ENCODE assay signal across 8 mouse cellular contexts in the genomic region with DNA sequence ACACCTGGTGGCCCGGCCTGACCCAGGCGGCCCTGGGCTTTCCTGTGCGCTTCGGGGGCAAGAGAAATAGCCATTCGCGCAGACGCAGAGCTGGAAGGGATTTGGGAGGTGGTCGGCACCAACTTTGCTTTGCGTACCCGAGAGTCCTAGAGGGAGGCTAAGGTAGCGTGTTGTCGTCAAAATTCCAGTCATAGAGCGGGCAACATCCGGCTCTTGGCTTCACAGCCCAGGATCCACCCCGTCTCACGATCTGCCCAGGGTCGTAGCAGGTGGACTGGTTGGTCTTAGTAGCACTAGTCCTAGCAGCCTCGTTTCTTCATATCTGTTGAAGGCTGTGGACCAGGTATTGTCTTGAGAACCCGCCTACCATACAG. TPM values are rescaled to one million over a fixed set of nuclear protein-coding genes. Genes with fewer than 3 reads are reported as not detected.
A peak's percentile ranks its signal among the peaks of the same experiment; 100 is the strongest.
DNase-seq lines count a peak whose midpoint lies in the region; ATAC-seq and TF ChIP-seq lines count a peak whose summit lies in the region.

No protein-coding gene starts in this region.

- no peak for TF ChIP-seq POLR2A in bone marrow, adult 2 months (IDR thresholded peaks at IDR 0.05; ENCODE audit: borderline replicate concordance, control insufficient read depth, low read depth, low read length)

- peak overlapping the region; percentile 89 for H3K4me2 ChIP-seq in liver, embryonic 13.5 days
- H3K4me2 ChIP-seq in neural tube, embryonic 13.5 days, result peak overlapping the region; percentile 84

- H3K27ac ChIP-seq in bone marrow, adult 2 months (ENCODE audit: control insufficient read depth, insufficient read depth, low read depth, low read length, poor library complexity), result peak overlapping the region; percentile 80; the same call in 1 of the 2 replicates
- peak overlapping the region; percentile 71 for H3K27ac ChIP-seq in liver, embryonic 13.5 days
- peak overlapping the region; percentile 85 for H3K27ac ChIP-seq in neural tube, embryonic 13.5 days (replicated peaks)

- H3K36me3 ChIP-seq in liver, embryonic 13.5 days, result 0 out of 2 replicates have a peak, but pooled peaks cover 3% of the 10 kb centered on the region
- H3K36me3 ChIP-seq in neural tube, embryonic 13.5 days, result no peaks in the 10 kb centered on the region

- TF ChIP-seq CTCF in bone marrow, adult 2 months (IDR thresholded peaks at IDR 0.05; ENCODE audit: control insufficient read depth, insufficient read depth, low read length), result no peak

- peak overlapping the region; percentile 69 for H3K4me3 ChIP-seq in bone marrow, adult 2 months (replicated peaks; ENCODE audit: control insufficient read depth, low read depth, low read length)
- H3K4me3 ChIP-seq in liver, embryonic 13.5 days (replicated peaks), result peak overlapping the region; percentile 84
- peak overlapping the region; percentile 81 for H3K4me3 ChIP-seq in neural tube, embryonic 13.5 days

- peak; percentile 21 to 28 for DNase-seq in left cerebral cortex, postnatal 25 days (ENCODE audit: low spot score in 2 of 2)
- DNase-seq in left cerebral cortex, postnatal 14 days (ENCODE audit: low spot score in 2 of 2), result no peak
- DNase-seq in liver, embryonic 13.5 days, result peak; percentile 23
- no peak for DNase-seq in gastrocnemius, adult 8-10 months (ENCODE audit: low spot score in 2 of 2)
- DNase-seq in frontal cortex, postnatal 14 days (ENCODE audit: low spot score in 2 of 2), result no peak

- intact Hi-C loops in left cerebral cortex, postnatal 25 days (cut with DNase I), result loop anchor here (5.0 kb wide), 2 partner anchors 133 to 188 kb away; partner anchors contain the start of gene Tra2a
- intact Hi-C loops in left cerebral cortex, postnatal 14 days (cut with DNase I), result no loop called here

- 0 out of 2 replicates have a peak, but pooled peaks have one; percentile 8 for ATAC-seq in granulocyte monocyte progenitor cell, adult 5-6 weeks (replicated peaks; ENCODE audit: poor library complexity, severe bottlenecking)
- peak; percentile 51 for ATAC-seq in liver, embryonic 13.5 days (ENCODE audit: low read depth)
- ATAC-seq in neural tube, embryonic 13.5 days (ENCODE audit: low read depth), result peak; percentile 80

- H3K9ac ChIP-seq in liver, embryonic 13.5 days, result peak overlapping the region; percentile 88
- peak overlapping the region; percentile 94 for H3K9ac ChIP-seq in neural tube, embryonic 13.5 days

- H3K9me3 ChIP-seq in liver, embryonic 13.5 days (replicated peaks), result no peaks in the 10 kb centered on the region
- H3K9me3 ChIP-seq in neural tube, embryonic 13.5 days, result no peaks in the 10 kb centered on the region

- H3K4me1 ChIP-seq in bone marrow, adult 2 months (ENCODE audit: control insufficient read depth, insufficient read depth, low read length), result no peaks in the 10 kb centered on the region; the same call in 1 of the 2 replicates
- H3K4me1 ChIP-seq in liver, embryonic 13.5 days (replicated peaks), result peaks cover 32% of the 10 kb centered on the region
- peaks cover 26% of the 10 kb centered on the region for H3K4me1 ChIP-seq in neural tube, embryonic 13.5 days (replicated peaks)

- no peaks in the 10 kb centered on the region for H3K27me3 ChIP-seq in liver, embryonic 13.5 days
- H3K27me3 ChIP-seq in neural tube, embryonic 13.5 days, result no peaks in the 10 kb centered on the region

- WGBS in bone marrow, adult 2 months, result 1% methylated on average over 19 of the region's 19 CpGs
- WGBS in liver, embryonic 13.5 days (ENCODE audit: insufficient replicate concordance), result under 1% methylated on average over 19 of the region's 19 CpGs
- 1% methylated on average over 19 of the region's 19 CpGs for WGBS in neural tube, embryonic 13.5 days

RNA-seq across cellular contexts. Expression of gene Malsu1, which starts 0.5 kb away (rescaled TPM):
- 10 to 100 TPM; 26.1 to 27.3 TPM for total RNA-seq in left cerebral cortex, postnatal 25 days (2021)
- 10 to 100 TPM; 25.8 to 26.9 TPM for total RNA-seq in left cerebral cortex, postnatal 14 days (2021)
- polyA plus RNA-seq in bone marrow, adult 2 months (2011; ENCODE audit: insufficient read depth, insufficient read length, low replicate concordance, missing spikeins), result 13.7 and 21.1 TPM in 2 replicates
- total RNA-seq in granulocyte monocyte progenitor cell, adult 5-6 weeks (2014; fragmentation: Nextera tagmentation), result 30.3 and 42.4 TPM in 2 replicates
- total RNA-seq in granulocyte monocyte progenitor cell, adult 5-6 weeks (2017), result 14.2 and 23.8 TPM in 2 replicates
- 49.4 and 50.6 TPM in 2 replicates for polyA plus RNA-seq in liver, embryonic 13.5 days (2015; fragmentation: Nextera tagmentation; extraction: Ambion mirVana)
- 70.2 and 73.9 TPM in 2 replicates for polyA plus RNA-seq in neural tube, embryonic 13.5 days (2015; fragmentation: Nextera tagmentation; extraction: Ambion mirVana)
- total RNA-seq in gastrocnemius, adult 8-10 months (2022), result 10 to 100 TPM; 42.6 to 60.3 (median 52.1) TPM

RNA-seq across cellular contexts. Expression of gene Gpnmb, which starts 37.8 kb away (rescaled TPM):
- total RNA-seq in left cerebral cortex, postnatal 25 days (2021), result 1 to 10 TPM; 1.3 to 1.7 TPM
- under 1 TPM; 0.70 to 0.99 TPM for total RNA-seq in left cerebral cortex, postnatal 14 days (2021)
- 2.6 TPM in 1 of 2 replicates, not detected in the other for polyA plus RNA-seq in bone marrow, adult 2 months (2011; ENCODE audit: insufficient read depth, insufficient read length, low replicate concordance, missing spikeins)
- 2.5 TPM in 1 of 2 replicates, not detected in the other for total RNA-seq in granulocyte monocyte progenitor cell, adult 5-6 weeks (2014; fragmentation: Nextera tagmentation)
- total RNA-seq in granulocyte monocyte progenitor cell, adult 5-6 weeks (2017), result 0.26 TPM in 1 of 2 replicates, not detected in the other
- 0.25 and 0.39 TPM in 2 replicates for polyA plus RNA-seq in liver, embryonic 13.5 days (2015; fragmentation: Nextera tagmentation; extraction: Ambion mirVana)
- 0.31 and 0.74 TPM in 2 replicates for polyA plus RNA-seq in neural tube, embryonic 13.5 days (2015; fragmentation: Nextera tagmentation; extraction: Ambion mirVana)
- 1 to 10 TPM; 1.1 to 3.6 (median 1.7) TPM for total RNA-seq in gastrocnemius, adult 8-10 months (2022)

Comparison
In these comparisons a context has a peak if more than half of its experiments do, and no peak if none do; other contexts are left out.
1. DNase-seq: peak in left cerebral cortex, postnatal 25 days (2 of 2) and liver, embryonic 13.5 days (single experiment); none in left cerebral cortex, postnatal 14 days (0 of 2), gastrocnemius, adult 8-10 months (0 of 2) and frontal cortex, postnatal 14 days (0 of 2).
2. ATAC-seq: peak in every context shown above with its lines; median percentile 80 in neural tube, embryonic 13.5 days; 51 in liver, embryonic 13.5 days; 8 in granulocyte monocyte progenitor cell, adult 5-6 weeks.
3. Peak in every context shown above with its lines, with median percentiles within 50 percentile points of each other: H3K27ac ChIP-seq and H3K4me3 ChIP-seq.